ENCODE assay signal across 10 mouse cellular contexts in the genomic region with DNA sequence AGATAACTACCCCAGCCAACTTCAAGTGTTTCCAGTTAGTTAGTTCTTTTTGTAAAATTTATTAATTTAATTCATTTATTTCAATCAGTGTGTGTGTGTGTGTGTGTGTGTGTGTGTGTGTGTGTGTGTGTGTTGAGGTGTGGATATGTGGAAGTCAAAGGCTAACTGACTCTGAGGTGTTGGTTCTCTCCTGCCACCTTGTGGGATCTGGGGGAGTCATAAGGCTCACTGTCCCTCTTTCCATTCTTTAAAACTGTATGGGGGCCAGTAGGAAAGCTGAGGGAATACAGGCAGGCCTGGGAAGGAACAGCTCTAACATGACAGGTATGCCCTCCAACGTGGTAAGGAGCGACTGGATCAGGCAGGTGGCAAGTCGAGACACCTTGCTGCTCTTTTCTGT. TPM values are rescaled to one million over a fixed set of nuclear protein-coding genes. Genes with fewer than 3 reads are reported as not detected.
DNase-seq lines count a peak whose midpoint lies in the region; ATAC-seq lines count a peak whose summit lies in the region.
"Had no signal": no experiment of that assay in that cellular context is flagged by ENCODE, and none has a peak within 500 bp of the region (broad histone marks: within the 10 kb centered on the region; RNA-seq: fewer than 3 reads in every experiment).

No protein-coding gene starts in this region.

- H3K9ac ChIP-seq in kidney, embryonic 14.5 days (ENCODE audit: low read depth, low read length): no peak overlapping the region
- H3K9ac ChIP-seq: hindbrain, embryonic 14.5 days; liver, embryonic 13.5 days had no signal

- no peak overlapping the region for H3K4me2 ChIP-seq in kidney, embryonic 14.5 days (replicated peaks; ENCODE audit: low read depth, low read length)
- H3K4me2 ChIP-seq: hindbrain, embryonic 14.5 days; liver, embryonic 13.5 days had no signal

- no peak for ATAC-seq in cerebellum, adult (ENCODE audit: insufficient number of reproducible peaks, low FRiP score, low TSS enrichment)
- no peak for ATAC-seq in kidney, embryonic 14.5 days (ENCODE audit: low FRiP score, low TSS enrichment)
- ATAC-seq in megakaryocyte progenitor cell, adult 5-6 weeks (replicated peaks; ENCODE audit: poor library complexity): 0 out of 2 replicates have a peak, but pooled peaks have one; percentile 39
- ATAC-seq in megakaryocyte, adult 5-6 weeks (ENCODE audit: poor library complexity, severe bottlenecking): no peak

- no peaks in the 10 kb centered on the region for H3K4me1 ChIP-seq in kidney, embryonic 14.5 days (ENCODE audit: control insufficient read depth, insufficient read depth, low read length)
- H3K4me1 ChIP-seq: liver, embryonic 13.5 days had no signal

- H3K4me3 ChIP-seq in kidney, embryonic 14.5 days (ENCODE audit: low read length): no peak overlapping the region
- H3K4me3 ChIP-seq: liver, embryonic 13.5 days had no signal

- DNase-seq in cerebellum, adult 18-20 months: peak; percentile 12 to 19
- DNase-seq in kidney, adult 9 months: peak; percentile 30
- DNase-seq in R1 (ENCODE audit: low read depth, low spot score): peak; percentile 39
- no peak for DNase-seq in frontal cortex, postnatal 25 days (ENCODE audit: low spot score in 2 of 2)
- DNase-seq: liver, embryonic 13.5 days had no signal

- no peaks in the 10 kb centered on the region for H3K27me3 ChIP-seq in kidney, embryonic 14.5 days (ENCODE audit: control insufficient read depth, insufficient read depth, low read length)
- H3K27me3 ChIP-seq: liver, embryonic 13.5 days had no signal

- 74% methylated on average over 3 of the region's 3 CpGs for WGBS in kidney, embryonic 14.5 days

- H3K36me3 ChIP-seq in kidney, embryonic 14.5 days (ENCODE audit: control insufficient read depth, insufficient read depth, low read length): peaks cover 52% of the 10 kb centered on the region

- 0 out of 2 replicates have a peak, but pooled peaks cover 2% of the 10 kb centered on the region for H3K9me3 ChIP-seq in kidney, embryonic 14.5 days (ENCODE audit: control insufficient read depth, low read length)

- no peak overlapping the region for H3K27ac ChIP-seq in kidney, embryonic 14.5 days (ENCODE audit: low read depth, low read length)
- H3K27ac ChIP-seq: hindbrain, embryonic 14.5 days; liver, embryonic 13.5 days had no signal

RNA-seq across cellular contexts. Expression of gene Pitpnm2, which starts 34.8 kb away (rescaled TPM):
- polyA plus RNA-seq in kidney, embryonic 14.5 days (2014; fragmentation: Nextera tagmentation; extraction: Ambion mirVana): 5.1 and 7.0 TPM in 2 replicates
- 6.0 and 7.5 TPM in 2 replicates for total RNA-seq in megakaryocyte progenitor cell, adult 5-6 weeks (2015)
- 2.5 and 3.1 TPM in 2 replicates for total RNA-seq in megakaryocyte progenitor cell, adult 5-6 weeks (2017)
- 3.3 and 3.5 TPM in 2 replicates for total RNA-seq in megakaryocyte, adult 5-6 weeks (2015)
- 1.2 and 7.6 TPM in 2 replicates for total RNA-seq in megakaryocyte, adult 5-6 weeks (2017)

RNA-seq across cellular contexts. Expression of gene Mphosph9, which starts 43.4 kb away (rescaled TPM):
- polyA plus RNA-seq in kidney, embryonic 14.5 days (2014; fragmentation: Nextera tagmentation; extraction: Ambion mirVana): 11.8 and 20.8 TPM in 2 replicates
- total RNA-seq in megakaryocyte progenitor cell, adult 5-6 weeks (2015): 16.6 and 18.3 TPM in 2 replicates
- total RNA-seq in megakaryocyte progenitor cell, adult 5-6 weeks (2017): 18.9 and 25.2 TPM in 2 replicates
- total RNA-seq in megakaryocyte, adult 5-6 weeks (2015): 8.7 and 9.6 TPM in 2 replicates
- 21.2 and 24.4 TPM in 2 replicates for total RNA-seq in megakaryocyte, adult 5-6 weeks (2017)

RNA-seq across cellular contexts. Expression of gene 2810006K23Rik, which starts 43.6 kb away (rescaled TPM):
- polyA plus RNA-seq in kidney, embryonic 14.5 days (2014; fragmentation: Nextera tagmentation; extraction: Ambion mirVana): 12.5 and 13.2 TPM in 2 replicates
- total RNA-seq in megakaryocyte progenitor cell, adult 5-6 weeks (2015): 12.8 and 15.7 TPM in 2 replicates
- total RNA-seq in megakaryocyte progenitor cell, adult 5-6 weeks (2017): 18.9 and 22.1 TPM in 2 replicates
- 4.6 and 9.0 TPM in 2 replicates for total RNA-seq in megakaryocyte, adult 5-6 weeks (2015)
- total RNA-seq in megakaryocyte, adult 5-6 weeks (2017): 7.6 and 14.2 TPM in 2 replicates

Comparison
In these comparisons a context has a peak if more than half of its experiments do, and no peak if none do; other contexts are left out.
1. DNase-seq: peak in cerebellum, adult 18-20 months (2 of 2), kidney, adult 9 months (single experiment) and R1 (single experiment); none in frontal cortex, postnatal 25 days (0 of 2).